Mouse (Mus musculus) heart, embryonic 12.5 days (tissue): ENCODE results near the gene Sh2d7. TPM values are rescaled to one million over a fixed set of nuclear protein-coding genes. Genes with fewer than 3 reads are reported as not detected.

Source experiments
- ATAC-seq: fragments of 200-750 bp; cut with Nextera tagmentation; 2 replicates; pipeline ENCODE4 v1.8.0; 2017; ENCODE audit warnings: moderate TSS enrichment, moderate library complexity; ENCODE audit not compliant: insufficient number of reproducible peaks, low FRiP score
- H3K27ac ChIP-seq: fragments of 300-500 bp; sonication (generic); 2 replicates; pipeline ENCODE4 v1.5.1; 2016; ENCODE audit warnings: mild to moderate bottlenecking, moderate library complexity; ENCODE audit not compliant: poor library complexity, severe bottlenecking
- H3K27me3 ChIP-seq: fragments of 300-500 bp; sonication (generic); replicated peaks from 2 replicates; pipeline ENCODE4 v1.6.1; 2016; ENCODE audit warnings: mild to moderate bottlenecking, moderate library complexity
- H3K36me3 ChIP-seq: fragments of 300-500 bp; sonication (generic); 2 replicates; pipeline ENCODE4 v1.6.1; 2016; ENCODE audit warnings: mild to moderate bottlenecking, moderate library complexity
- H3K4me1 ChIP-seq: fragments of 300-500 bp; sonication (generic); replicated peaks from 2 replicates; pipeline ENCODE4 v1.6.1; 2016; ENCODE audit warnings: mild to moderate bottlenecking
- H3K4me2 ChIP-seq: fragments of 300-500 bp; sonication (generic); 2 replicates; pipeline ENCODE4 v1.6.1; 2016; ENCODE audit warnings: mild to moderate bottlenecking, moderate library complexity
- H3K4me3 ChIP-seq: fragments of 300-500 bp; sonication (generic); 2 replicates; pipeline ENCODE4 v1.5.1; 2016; ENCODE audit warnings: mild to moderate bottlenecking
- H3K9ac ChIP-seq: fragments of 300-500 bp; sonication (generic); 2 replicates; pipeline ENCODE4 v1.6.1; 2016; ENCODE audit warnings: mild to moderate bottlenecking, moderate library complexity
- H3K9me3 ChIP-seq: fragments of 300-500 bp; sonication (generic); replicated peaks from 2 replicates; pipeline ENCODE4 v1.6.1; 2016; ENCODE audit warnings: mild to moderate bottlenecking, moderate library complexity
- WGBS: fragments of 180-500 bp; shearing (Covaris S2); methylation state at CpG from one replicate; pipeline ENCODE4 v1.1.7; 2016; 5-methylcytosine and 5-hydroxymethylcytosine counted together
- polyA plus RNA-seq: library from polyadenylated mRNA; unstranded; fragments of >200 nt; fragmentation: Nextera tagmentation; extraction: Ambion mirVana; gene quantifications from 2 replicates; pipeline ENCODE4 v1.2.1, GENCODE M21; 2016

The Sh2d7 gene
- polyA plus RNA-seq, 1 experiment from 2014 or later, result not detected

DNA sequence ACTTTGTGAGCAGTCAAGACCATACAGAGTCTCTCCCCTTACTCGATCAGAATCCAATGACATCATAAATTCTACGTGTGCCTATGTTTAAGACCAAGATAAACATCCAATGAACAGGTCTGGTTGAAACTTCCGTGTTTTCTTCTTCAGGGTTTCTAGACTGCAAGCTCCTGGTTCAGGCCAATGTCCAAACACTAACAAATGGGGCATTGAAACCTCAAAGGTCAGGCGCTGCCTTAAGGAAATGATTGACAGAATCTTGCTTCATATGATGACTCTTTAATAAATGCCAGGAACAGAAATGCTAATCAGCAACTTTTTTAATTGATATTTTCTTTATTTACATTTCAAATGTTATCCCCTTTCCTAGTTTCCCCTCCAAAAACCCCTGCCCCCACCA is 18.5 kb upstream of the Sh2d7 start:
- H3K4me3 ChIP-seq, result no peak overlapping the region
- WGBS, result 75% methylated on average over 4 of the region's 4 CpGs
- no peak for ATAC-seq

DNA sequence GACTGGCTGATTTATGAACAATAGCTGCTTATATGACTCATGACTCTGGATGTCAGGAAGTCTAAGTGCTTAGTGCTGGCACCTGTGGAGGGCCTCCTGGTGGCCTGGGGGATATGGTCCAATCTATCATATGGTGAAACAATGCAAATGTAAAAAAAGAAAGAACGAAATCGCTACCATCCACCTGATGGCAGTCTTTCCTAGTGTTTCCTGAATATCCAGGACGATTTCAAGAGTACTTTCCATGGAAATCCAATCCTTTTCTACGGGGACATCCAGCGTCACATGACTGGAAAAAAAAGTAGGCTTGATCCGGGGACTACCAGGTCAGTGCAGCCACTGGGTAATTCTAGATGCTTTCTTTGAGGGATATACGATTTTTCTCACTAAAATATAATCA is 11.1 kb upstream of the Sh2d7 start:
- no peak overlapping the region for H3K9ac ChIP-seq
- H3K27ac ChIP-seq, result no peak overlapping the region
- H3K4me1 ChIP-seq, result no peaks in the 10 kb centered on the region
- no peak overlapping the region for H3K4me2 ChIP-seq
- no peak overlapping the region for H3K4me3 ChIP-seq
- no peaks in the 10 kb centered on the region for H3K36me3 ChIP-seq
- ATAC-seq, result no peak
- H3K9me3 ChIP-seq, result no peaks in the 10 kb centered on the region
- H3K27me3 ChIP-seq, result no peaks in the 10 kb centered on the region
- 69% methylated on average over 7 of the region's 7 CpGs for WGBS

More for the DNA sequence above, 18.5 kb upstream of the Sh2d7 start:
- H3K9me3 ChIP-seq, result no peaks in the 10 kb centered on the region
- no peaks in the 10 kb centered on the region for H3K36me3 ChIP-seq
- H3K4me1 ChIP-seq, result no peaks in the 10 kb centered on the region
- H3K27ac ChIP-seq, result no peak overlapping the region
- H3K9ac ChIP-seq, result no peak overlapping the region
- no peaks in the 10 kb centered on the region for H3K27me3 ChIP-seq
- H3K4me2 ChIP-seq, result no peak overlapping the region

DNA sequence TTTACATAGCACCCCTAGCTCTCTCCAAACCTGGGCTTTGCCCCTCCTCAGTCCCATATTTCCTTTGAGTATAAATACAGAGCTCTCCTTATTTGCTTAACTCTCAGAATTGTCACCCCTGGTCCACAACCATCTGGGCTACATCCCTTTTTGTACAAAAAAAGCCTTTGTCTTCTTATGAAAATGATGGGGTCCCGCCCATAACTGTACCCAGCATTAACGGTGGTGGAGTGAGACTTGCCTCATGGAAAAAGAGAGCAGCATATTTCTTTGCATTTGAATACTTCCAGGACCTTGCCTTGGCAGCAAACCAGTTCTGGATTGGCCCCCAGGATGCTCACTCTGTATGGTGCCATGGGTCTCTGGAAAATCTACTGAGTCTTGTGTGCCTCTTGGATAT is 8.8 kb upstream of the Sh2d7 start:
- WGBS, result 76% methylated on average over 2 of the region's 2 CpGs

DNA sequence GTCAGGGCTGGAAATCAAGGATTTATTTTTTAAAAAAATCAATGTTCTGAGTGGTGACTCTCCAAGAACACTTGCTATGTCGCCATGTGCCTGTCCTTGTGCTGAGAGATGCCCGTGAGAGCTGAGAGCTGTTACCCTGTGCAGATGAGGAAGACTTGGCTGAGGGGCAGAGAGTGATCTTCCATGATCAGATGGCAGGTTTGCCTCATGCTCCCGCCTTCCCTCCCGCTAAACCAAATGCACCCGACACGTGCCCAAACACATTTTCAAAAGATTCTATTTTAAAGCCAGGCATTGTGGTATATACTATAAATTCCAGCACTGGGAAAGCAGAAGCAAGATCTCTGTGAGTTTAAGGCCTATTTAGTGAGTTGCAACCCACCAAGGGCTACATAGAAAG is 7.9 kb upstream of the Sh2d7 start:
- H3K4me1 ChIP-seq, result 0 out of 2 replicates have a peak, but pooled peaks cover 5% of the 10 kb centered on the region
- WGBS, result 88% methylated on average over 6 of the region's 6 CpGs
- ATAC-seq, result no peak

More for the DNA sequence above, 8.8 kb upstream of the Sh2d7 start:
- Histone ChIP-seq H3K27ac (no peak overlapping the region), H3K36me3 (no peaks in the 10 kb centered on the region), H3K4me1 (0 out of 2 replicates have a peak, but pooled peaks cover 5% of the 10 kb centered on the region), H3K27me3 (no peaks in the 10 kb centered on the region), H3K4me2 (no peak overlapping the region), H3K9ac (no peak overlapping the region), H3K9me3 (no peaks in the 10 kb centered on the region), H3K4me3 (no peak overlapping the region)
- no peak for ATAC-seq

DNA sequence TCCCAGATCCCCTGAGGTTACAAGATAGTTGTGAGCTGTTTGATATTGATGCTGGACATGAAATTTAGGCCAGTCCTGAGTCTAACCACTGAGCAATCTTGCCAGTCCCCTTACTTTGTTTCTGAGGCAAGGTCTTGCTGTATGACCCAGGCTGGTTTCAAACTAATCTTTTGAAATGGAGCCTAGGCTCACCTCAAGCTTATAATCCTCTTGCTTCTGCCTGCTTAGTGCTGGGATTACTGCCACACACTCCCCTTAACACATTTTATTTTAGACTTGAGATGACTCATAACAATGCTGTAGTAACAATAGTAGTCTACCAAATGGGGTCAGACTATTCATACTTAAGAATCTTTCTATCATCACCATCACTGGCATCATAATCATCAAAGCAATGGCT is 7.4 kb upstream of the Sh2d7 start:
- ATAC-seq, result no peak
- Histone ChIP-seq H3K9me3 (no peaks in the 10 kb centered on the region), H3K36me3 (no peaks in the 10 kb centered on the region), H3K9ac (no peak overlapping the region), H3K4me3 (no peak overlapping the region), H3K27me3 (no peaks in the 10 kb centered on the region), H3K4me2 (no peak overlapping the region), H3K4me1 (0 out of 2 replicates have a peak, but pooled peaks cover 5% of the 10 kb centered on the region), H3K27ac (no peak overlapping the region)

More for the DNA sequence above, 7.9 kb upstream of the Sh2d7 start:
- H3K9me3 ChIP-seq, result no peaks in the 10 kb centered on the region
- no peak overlapping the region for H3K4me3 ChIP-seq
- no peaks in the 10 kb centered on the region for H3K36me3 ChIP-seq
- no peak overlapping the region for H3K27ac ChIP-seq
- H3K27me3 ChIP-seq, result no peaks in the 10 kb centered on the region
- H3K4me2 ChIP-seq, result no peak overlapping the region
- H3K9ac ChIP-seq, result no peak overlapping the region

DNA sequence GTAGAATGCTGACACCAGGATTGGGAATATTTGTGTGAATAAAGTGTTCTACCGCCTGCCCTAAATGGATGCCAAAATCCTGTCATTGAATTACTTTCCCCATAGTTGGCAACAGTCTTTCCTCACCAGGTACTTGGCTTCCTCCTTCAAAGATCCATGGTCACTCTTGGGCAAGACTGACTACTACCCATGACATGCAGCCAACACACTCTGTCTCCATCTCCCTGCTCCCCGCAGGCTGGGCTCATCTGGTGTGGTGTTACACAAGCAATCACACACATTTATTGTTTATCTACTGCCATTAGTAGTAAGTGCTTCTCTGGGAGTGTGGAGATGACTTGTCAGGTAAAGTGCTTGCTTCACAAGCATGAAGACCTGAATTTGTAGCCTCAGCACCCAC is 5.9 kb upstream of the Sh2d7 start:
- ATAC-seq, result no peak
- 91% methylated on average over 2 of the region's 2 CpGs for WGBS
- Histone ChIP-seq H3K4me3 (no peak overlapping the region), H3K27ac (no peak overlapping the region), H3K27me3 (no peaks in the 10 kb centered on the region), H3K4me1 (0 out of 2 replicates have a peak, but pooled peaks cover 5% of the 10 kb centered on the region), H3K36me3 (no peaks in the 10 kb centered on the region), H3K9ac (no peak overlapping the region), H3K4me2 (no peak overlapping the region), H3K9me3 (no peaks in the 10 kb centered on the region)

DNA sequence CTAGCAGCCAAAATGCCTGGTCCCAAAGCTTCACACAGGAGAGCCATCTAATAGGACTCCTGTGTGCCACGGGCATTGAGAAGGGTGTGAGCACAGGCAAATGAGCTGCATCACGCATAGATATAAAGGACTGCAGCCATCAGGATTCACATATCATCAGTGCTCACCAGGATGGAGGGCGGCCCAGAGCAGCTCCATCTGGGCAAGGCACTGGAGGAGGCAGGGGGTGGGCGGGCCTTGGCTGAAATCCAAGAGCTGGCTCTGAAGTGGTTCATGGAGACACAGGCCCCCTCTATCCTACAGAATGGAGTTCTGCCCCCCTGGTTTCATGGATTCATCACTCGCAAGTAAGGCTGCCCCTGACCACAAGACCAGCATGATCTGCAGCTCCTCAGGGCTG is 4.8 kb upstream of the Sh2d7 start:
- ATAC-seq, result no peak; the same call in 1 of the 2 replicates
- Histone ChIP-seq H3K9ac (no peak overlapping the region), H3K27me3 (no peaks in the 10 kb centered on the region), H3K9me3 (no peaks in the 10 kb centered on the region), H3K4me1 (0 out of 2 replicates have a peak, but pooled peaks cover 5% of the 10 kb centered on the region), H3K4me2 (no peak overlapping the region), H3K27ac (no peak overlapping the region), H3K36me3 (no peaks in the 10 kb centered on the region), H3K4me3 (no peak overlapping the region)
- 53% methylated on average over 5 of the region's 5 CpGs for WGBS

DNA sequence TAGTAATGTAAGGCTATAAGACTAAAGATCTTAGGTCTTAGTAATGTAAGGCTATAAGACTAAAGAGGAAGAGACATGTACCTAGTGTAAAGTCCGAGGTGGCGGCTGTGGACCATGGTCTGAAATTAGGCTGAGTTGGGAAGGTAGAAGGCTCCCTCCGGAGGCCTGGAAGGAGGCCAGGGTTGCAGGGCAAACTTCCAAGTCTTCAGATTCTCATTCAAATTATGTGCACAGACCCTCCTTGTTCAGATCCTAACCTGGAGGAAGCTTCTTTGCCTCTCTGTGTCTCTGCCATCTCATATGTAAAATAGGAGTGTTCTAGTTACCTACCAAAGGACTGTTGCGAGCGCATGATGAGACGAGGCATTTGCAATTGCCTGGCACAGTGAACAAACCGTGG is 2.5 kb upstream of the Sh2d7 start:
- no peak overlapping the region for H3K27ac ChIP-seq
- H3K36me3 ChIP-seq, result no peaks in the 10 kb centered on the region
- no peak overlapping the region for H3K4me2 ChIP-seq
- 0 out of 2 replicates have a peak, but pooled peaks cover 5% of the 10 kb centered on the region for H3K4me1 ChIP-seq
- WGBS, result 75% methylated on average over 7 of the region's 7 CpGs
- no peak overlapping the region for H3K9ac ChIP-seq
- H3K9me3 ChIP-seq, result no peaks in the 10 kb centered on the region
- H3K4me3 ChIP-seq, result no peak overlapping the region
- H3K27me3 ChIP-seq, result no peaks in the 10 kb centered on the region
- no peak for ATAC-seq

DNA sequence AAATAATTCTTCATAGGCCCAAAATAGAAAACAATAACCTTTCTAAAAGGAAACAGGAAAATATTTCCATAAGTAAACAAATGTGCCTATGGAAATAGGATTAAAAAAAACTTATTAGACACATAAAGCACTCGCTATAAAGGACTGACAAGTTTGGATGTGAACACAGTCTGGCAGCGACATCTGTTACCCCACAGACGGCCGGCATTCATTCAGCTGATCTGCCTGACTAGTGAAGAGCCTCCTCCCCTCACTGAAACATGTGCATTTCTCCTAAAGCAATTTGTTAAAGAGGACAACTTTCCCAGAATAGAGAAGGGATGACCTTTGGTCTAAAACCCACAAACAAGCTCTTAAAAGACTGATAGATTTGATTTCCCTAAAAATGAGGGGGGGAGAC is 1.8 kb upstream of the Sh2d7 start:
- 71% methylated on average over 4 of the region's 4 CpGs for WGBS
- Histone ChIP-seq H3K4me1 (0 out of 2 replicates have a peak, but pooled peaks cover 5% of the 10 kb centered on the region), H3K27ac (no peak overlapping the region), H3K9ac (no peak overlapping the region), H3K4me2 (no peak overlapping the region), H3K9me3 (no peaks in the 10 kb centered on the region), H3K27me3 (no peaks in the 10 kb centered on the region), H3K36me3 (no peaks in the 10 kb centered on the region), H3K4me3 (no peak overlapping the region)
- no peak for ATAC-seq

DNA sequence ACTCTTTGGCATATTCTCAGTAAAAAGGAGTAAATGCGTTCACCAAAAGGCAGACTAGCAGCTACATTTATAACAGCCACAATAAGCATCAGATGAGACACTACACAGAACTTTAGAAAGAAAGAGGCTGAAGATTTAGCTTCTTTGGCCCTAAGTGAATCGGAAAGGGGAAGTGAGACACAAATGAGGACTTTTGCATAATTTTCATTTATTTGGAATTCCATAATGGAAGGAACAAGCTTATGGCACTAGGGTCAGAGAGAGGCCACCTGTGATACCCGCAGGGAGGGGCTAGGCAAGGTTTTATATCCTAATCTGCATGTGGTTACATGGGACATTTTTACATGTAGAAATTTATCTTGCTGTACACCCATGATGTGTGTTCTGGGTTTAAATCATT is 1.3 kb upstream of the Sh2d7 start:
- H3K9me3 ChIP-seq, result no peaks in the 10 kb centered on the region
- H3K4me3 ChIP-seq, result no peak overlapping the region
- WGBS, result 77% methylated on average over 3 of the region's 3 CpGs
- H3K36me3 ChIP-seq, result no peaks in the 10 kb centered on the region
- no peak overlapping the region for H3K4me2 ChIP-seq
- no peak overlapping the region for H3K9ac ChIP-seq
- ATAC-seq, result no peak
- H3K4me1 ChIP-seq, result 0 out of 2 replicates have a peak, but pooled peaks cover 5% of the 10 kb centered on the region
- no peak overlapping the region for H3K27ac ChIP-seq
- H3K27me3 ChIP-seq, result 0 out of 2 replicates have a peak, but pooled peaks cover 1% of the 10 kb centered on the region

DNA sequence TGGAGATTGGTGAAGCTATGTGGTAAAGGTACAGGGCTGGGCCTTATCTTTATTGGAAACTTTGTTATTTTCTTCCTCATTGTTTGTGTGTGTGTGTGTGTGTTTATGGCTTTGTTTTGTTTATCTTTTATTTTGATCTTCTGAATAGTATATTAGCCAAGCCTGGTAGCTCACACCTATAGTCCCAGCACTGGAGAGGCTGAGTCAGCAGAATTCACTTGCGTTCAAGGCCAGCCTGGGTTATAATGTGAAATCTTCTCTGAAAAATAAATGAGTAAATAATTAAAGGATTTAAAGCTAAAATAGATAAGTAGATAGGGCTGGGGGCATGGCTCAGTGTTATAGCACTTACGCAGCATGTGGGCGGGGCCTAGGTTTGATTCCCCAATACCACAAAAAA is 540 bp upstream of the Sh2d7 start:
- ATAC-seq, result no peak
- no peak overlapping the region for H3K27ac ChIP-seq

DNA sequence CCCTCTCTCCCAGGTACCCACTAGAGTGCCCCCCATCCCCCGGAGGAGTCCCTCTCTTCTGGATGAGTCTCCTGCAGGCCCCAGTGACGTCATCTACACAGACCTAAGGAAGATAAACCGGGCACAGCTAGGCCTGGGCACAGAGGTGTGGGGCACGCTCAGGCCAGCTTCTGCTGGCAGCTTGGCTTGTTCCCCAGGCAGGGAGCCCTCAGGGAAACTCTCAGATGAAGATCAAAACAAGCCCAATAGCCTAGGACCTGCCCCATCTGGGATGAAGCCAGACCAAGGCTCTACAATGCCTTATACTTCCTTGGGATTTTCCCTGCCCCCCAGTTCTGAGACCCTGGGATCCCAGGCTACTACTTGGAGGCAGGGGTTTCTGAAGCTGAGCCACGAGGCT is 2.0 kb downstream of the Sh2d7 start:
- Histone ChIP-seq H3K27ac (no peak overlapping the region), H3K27me3 (0 out of 2 replicates have a peak, but pooled peaks cover 6% of the 10 kb centered on the region), H3K9ac (no peak overlapping the region), H3K36me3 (no peaks in the 10 kb centered on the region), H3K4me3 (no peak overlapping the region), H3K4me1 (no peaks in the 10 kb centered on the region), H3K9me3 (no peaks in the 10 kb centered on the region), H3K4me2 (no peak overlapping the region)
- 59% methylated on average over 5 of the region's 5 CpGs for WGBS
- no peak for ATAC-seq

More for the DNA sequence above, 540 bp upstream of the Sh2d7 start:
- no peaks in the 10 kb centered on the region for H3K36me3 ChIP-seq
- 92% methylated on average over 3 of the region's 3 CpGs for WGBS
- 0 out of 2 replicates have a peak, but pooled peaks cover 6% of the 10 kb centered on the region for H3K27me3 ChIP-seq
- H3K9me3 ChIP-seq, result no peaks in the 10 kb centered on the region
- no peak overlapping the region for H3K4me3 ChIP-seq
- no peak overlapping the region for H3K4me2 ChIP-seq
- no peak overlapping the region for H3K9ac ChIP-seq
- H3K4me1 ChIP-seq, result 0 out of 2 replicates have a peak, but pooled peaks cover 5% of the 10 kb centered on the region
